Mouse (Mus musculus) lung, embryonic 14.5 days (tissue): ENCODE measurements around the gene Ankrd39. TPM values are rescaled to one million over a fixed set of nuclear protein-coding genes. Genes with fewer than 3 reads are reported as not detected.
A peak's percentile ranks its signal among the peaks of the same experiment; 100 is the strongest.

Source experiments
- ATAC-seq: fragments of 200-750 bp; cut with Nextera tagmentation; 2 replicates; pipeline ENCODE4 v1.8.0; 2017; ENCODE audit warnings: mild to moderate bottlenecking, moderate TSS enrichment, moderate library complexity; ENCODE audit not compliant: insufficient read depth
- DNase-seq: peaks from one replicate; pipeline ENCODE4 v3.0.0-alpha.2; 2015
- H3K27ac ChIP-seq: fragments of 300-500 bp; sonication (generic); 2 replicates; pipeline ENCODE4 v1.5.1; 2014; ENCODE audit warnings: low read depth, mild to moderate bottlenecking, moderate library complexity
- H3K27me3 ChIP-seq: fragments of 300-500 bp; sonication (generic); 2 replicates; pipeline ENCODE4 v1.6.1; 2014; ENCODE audit warnings: low read length, control low read depth; ENCODE audit not compliant: insufficient read depth
- H3K36me3 ChIP-seq: fragments of 300-500 bp; sonication (generic); 2 replicates; pipeline ENCODE4 v1.6.1; 2014; ENCODE audit warnings: control low read depth; ENCODE audit not compliant: insufficient read depth
- H3K4me1 ChIP-seq: fragments of 300-500 bp; sonication (generic); 2 replicates; pipeline ENCODE4 v1.6.1; 2014; ENCODE audit warnings: antibody characterized with exemption, control low read depth; ENCODE audit not compliant: insufficient read depth
- H3K4me2 ChIP-seq: fragments of 300-500 bp; sonication (generic); 2 replicates; pipeline ENCODE4 v1.6.1; 2014; ENCODE audit warnings: mild to moderate bottlenecking
- H3K4me3 ChIP-seq: fragments of 300-500 bp; sonication (generic); 2 replicates; pipeline ENCODE4 v1.5.1; 2014; ENCODE audit warnings: low read depth, low read length
- H3K9ac ChIP-seq: fragments of 300-500 bp; sonication (generic); 2 replicates; pipeline ENCODE4 v1.6.1; 2014
- H3K9me3 ChIP-seq: fragments of 300-500 bp; sonication (generic); 2 replicates; pipeline ENCODE4 v1.6.1; 2016; ENCODE audit warnings: low read depth, low read length, control low read depth
- CTCF ChIP-seq: IDR thresholded peaks from 2 replicates; pipeline ENCODE4 v1.5.1; 2016; ENCODE audit warnings: antibody characterized with exemption, low read depth
- WGBS: fragments of 180-500 bp; shearing (Covaris S2); extraction: QIAGEN DNeasy Blood & Tissue Kit; methylation state at CpG from one replicate; pipeline ENCODE4 v1.1.7; 2014; 5-methylcytosine and 5-hydroxymethylcytosine counted together
- polyA plus RNA-seq: library from polyadenylated mRNA; unstranded; fragments of >200 nt; fragmentation: Nextera tagmentation; extraction: Ambion mirVana; gene quantifications from 2 replicates; pipeline ENCODE4 v1.2.1, GENCODE M21; 2014

Ankrd39 gene
- polyA plus RNA-seq, 1 experiment from 2014 or later = 19.9 TPM

DNA sequence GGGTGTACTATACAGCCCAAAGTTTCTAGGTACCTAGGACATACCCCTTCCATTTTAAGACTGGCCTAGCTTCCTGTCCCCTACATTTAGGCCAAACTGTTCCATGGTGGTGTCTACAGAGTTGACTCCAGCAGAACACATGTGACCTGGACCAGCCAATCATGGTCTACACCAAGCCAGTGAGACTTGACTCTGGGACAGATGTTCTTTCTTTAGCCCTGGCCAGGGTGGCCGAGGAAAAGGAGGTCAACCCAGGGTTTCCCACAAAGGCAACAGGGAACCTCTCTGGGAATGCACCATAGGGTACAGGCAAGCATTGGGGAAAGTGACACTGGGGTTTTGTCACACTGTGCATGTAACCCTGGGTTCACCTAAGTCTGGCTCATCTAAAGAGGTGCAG is 25.5 kb upstream of the Ankrd39 start:
- 63% methylated on average over 1 of the region's 1 CpGs for WGBS
- ATAC-seq = no peak

DNA sequence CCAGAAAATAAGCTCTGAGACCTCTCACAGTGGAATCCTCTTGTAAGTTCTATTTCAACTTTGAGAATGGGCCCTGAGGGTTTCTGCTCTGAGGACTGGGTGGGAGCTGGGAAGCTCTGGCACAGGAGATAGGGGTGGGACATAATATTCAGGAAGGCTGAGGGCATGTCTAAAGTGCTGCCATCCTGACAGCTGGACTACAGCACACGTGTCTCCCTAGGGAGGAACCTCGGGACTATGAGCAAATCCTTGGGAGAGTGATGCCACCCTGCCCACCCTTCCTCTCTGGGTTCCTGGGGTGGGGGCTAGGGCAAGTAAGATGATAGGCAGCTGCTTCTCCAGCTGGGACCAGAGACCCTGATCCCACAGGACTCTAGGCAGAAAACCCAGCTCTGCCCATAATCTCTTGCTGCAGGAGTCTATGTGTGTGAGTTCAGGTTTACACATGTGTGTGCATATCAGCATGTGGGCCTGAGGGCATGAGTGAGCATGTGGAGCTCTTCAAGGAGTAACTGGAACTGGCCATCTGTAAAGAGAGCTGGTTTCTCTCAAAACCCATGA is 25.0 kb upstream of the Ankrd39 start:
- Histone ChIP-seq H3K4me2 (no peak overlapping the region), H3K27ac (peak overlapping the region; percentile 37; the same call in 1 of the 2 replicates), H3K27me3 (no peaks in the 10 kb centered on the region), H3K4me1 (peaks cover 24% of the 10 kb centered on the region), H3K9ac (no peak overlapping the region; the same call in 1 of the 2 replicates), H3K9me3 (no peaks in the 10 kb centered on the region), H3K4me3 (no peak overlapping the region), H3K36me3 (no peaks in the 10 kb centered on the region)
- no peak for ATAC-seq
- no peak for DNase-seq
- no peak for TF ChIP-seq CTCF
- WGBS = 58% methylated on average over 2 of the region's 2 CpGs

More for the DNA sequence above, 25.5 kb upstream of the Ankrd39 start:
- Histone ChIP-seq H3K36me3 (no peaks in the 10 kb centered on the region), H3K9ac (no peak overlapping the region), H3K4me2 (no peak overlapping the region), H3K4me1 (peaks cover 24% of the 10 kb centered on the region), H3K9me3 (no peaks in the 10 kb centered on the region), H3K27me3 (no peaks in the 10 kb centered on the region), H3K4me3 (no peak overlapping the region), H3K27ac (no peak overlapping the region)
- no peak for TF ChIP-seq CTCF
- DNase-seq = no peak

DNA sequence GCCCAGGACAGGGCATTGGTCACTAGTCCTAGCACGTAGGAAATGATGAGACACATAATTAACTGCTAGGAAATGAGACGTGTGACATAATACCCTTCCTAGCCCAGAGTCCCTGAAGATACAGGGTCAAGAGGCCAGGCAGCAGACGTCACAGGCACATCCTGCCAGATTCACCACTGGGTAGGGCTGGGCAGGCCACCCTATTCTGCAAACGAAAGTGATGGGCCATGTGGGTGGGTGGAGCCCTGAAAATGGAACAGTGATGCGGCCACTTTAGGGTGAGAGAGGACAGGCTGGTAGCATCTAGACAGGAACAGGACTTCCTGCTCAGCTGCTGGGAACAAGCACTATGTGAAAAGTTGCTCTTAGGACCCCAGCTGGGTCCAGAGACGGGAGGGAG is 24.4 kb upstream of the Ankrd39 start:
- Histone ChIP-seq H3K27me3 (no peaks in the 10 kb centered on the region), H3K4me2 (no peak overlapping the region), H3K36me3 (no peaks in the 10 kb centered on the region), H3K4me3 (no peak overlapping the region), H3K4me1 (peaks cover 24% of the 10 kb centered on the region), H3K9ac (peak overlapping the region; percentile 9; the same call in 1 of the 2 replicates), H3K9me3 (no peaks in the 10 kb centered on the region), H3K27ac (no peak overlapping the region)
- no peak for TF ChIP-seq CTCF
- ATAC-seq (peak; percentile 29; the same call in 1 of the 2 replicates), DNase-seq (peak; percentile 56)
- 33% methylated on average over 6 of the region's 6 CpGs for WGBS

DNA sequence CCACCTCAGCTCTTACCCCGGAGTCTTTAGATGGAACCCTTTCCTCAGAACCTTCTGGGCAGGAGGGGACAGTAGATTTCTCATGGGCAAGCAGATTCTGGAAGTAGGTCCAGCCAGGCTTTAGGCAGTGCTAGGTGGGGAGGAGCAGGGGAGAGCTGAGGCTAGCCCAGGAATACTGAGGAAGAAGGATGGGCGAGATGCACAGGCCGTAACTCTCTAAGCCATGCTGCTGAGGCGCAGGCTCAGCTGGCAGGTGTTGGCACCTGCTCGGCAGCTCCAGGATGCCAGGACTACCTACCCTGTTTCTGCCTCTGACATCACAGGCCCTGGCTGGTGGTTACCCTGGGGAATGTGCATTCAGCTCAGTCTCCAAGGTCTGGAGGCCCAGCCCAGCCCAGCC is 23.1 kb upstream of the Ankrd39 start:
- no peaks in the 10 kb centered on the region for H3K9me3 ChIP-seq
- H3K36me3 ChIP-seq = no peaks in the 10 kb centered on the region
- WGBS = 82% methylated on average over 5 of the region's 5 CpGs
- H3K27ac ChIP-seq = no peak overlapping the region
- ATAC-seq (no peak), DNase-seq (no peak)
- H3K27me3 ChIP-seq = no peaks in the 10 kb centered on the region
- TF ChIP-seq CTCF = no peak
- H3K4me3 ChIP-seq = no peak overlapping the region
- no peak overlapping the region for H3K4me2 ChIP-seq
- peaks cover 24% of the 10 kb centered on the region for H3K4me1 ChIP-seq
- no peak overlapping the region for H3K9ac ChIP-seq

DNA sequence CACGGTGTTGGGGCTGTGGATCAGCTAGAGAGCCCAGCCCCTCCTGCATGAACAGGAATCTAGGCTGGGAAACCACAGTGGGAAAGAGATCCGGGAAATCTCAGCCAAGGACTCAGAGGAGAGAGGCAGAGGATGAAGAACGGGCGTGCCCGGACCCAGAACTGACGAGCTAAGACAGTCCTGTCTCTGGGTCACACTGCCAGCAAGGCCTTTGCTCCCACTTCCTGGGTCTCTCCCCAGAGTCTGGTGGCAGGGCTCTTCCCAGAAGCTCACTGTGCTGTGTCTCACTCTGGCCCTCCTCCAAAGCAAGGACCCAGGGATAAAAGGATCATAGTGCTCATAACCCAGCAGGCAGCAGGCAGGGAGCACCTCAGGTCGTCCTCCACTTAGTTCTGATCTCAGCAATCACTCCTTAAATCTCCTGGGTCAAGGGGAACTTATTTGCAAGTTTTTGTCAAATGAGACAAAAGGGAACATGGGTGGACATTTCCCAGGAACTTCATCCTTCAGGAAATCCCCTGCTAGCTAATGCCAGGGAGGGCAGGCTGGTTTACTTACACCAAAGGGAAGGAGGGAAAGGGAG is 22.5 kb upstream of the Ankrd39 start:
- H3K27me3 ChIP-seq = no peaks in the 10 kb centered on the region
- H3K4me3 ChIP-seq = no peak overlapping the region
- no peak overlapping the region for H3K4me2 ChIP-seq
- no peaks in the 10 kb centered on the region for H3K36me3 ChIP-seq
- no peak overlapping the region for H3K9ac ChIP-seq
- TF ChIP-seq CTCF = no peak
- peaks cover 22% of the 10 kb centered on the region for H3K4me1 ChIP-seq
- no peaks in the 10 kb centered on the region for H3K9me3 ChIP-seq
- WGBS = 40% methylated on average over 7 of the region's 7 CpGs
- ATAC-seq = no peak
- no peak for DNase-seq
- no peak overlapping the region; the same call in 1 of the 2 replicates for H3K27ac ChIP-seq

DNA sequence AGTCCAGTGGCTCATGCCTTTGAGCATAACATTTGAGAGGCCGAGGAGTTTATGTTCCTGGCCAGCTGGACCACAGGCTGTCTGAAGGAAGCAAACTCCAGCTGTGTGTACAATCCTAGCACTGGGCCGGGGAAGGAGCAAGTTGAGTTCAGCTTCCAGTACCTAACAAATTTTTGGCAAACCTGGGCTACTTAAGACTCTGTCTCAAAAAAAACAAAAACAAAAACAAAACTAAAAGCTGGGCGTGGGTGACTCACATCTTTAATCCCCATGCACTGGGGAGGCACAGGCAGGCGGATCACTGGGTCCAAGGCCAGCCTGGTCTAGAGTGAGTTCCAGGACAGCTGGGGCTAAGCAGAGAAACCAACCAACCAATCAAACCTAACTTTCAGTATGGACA is 21.5 kb upstream of the Ankrd39 start:
- Histone ChIP-seq H3K4me2 (peak overlapping the region; percentile 11; the same call in 1 of the 2 replicates), H3K27ac (peak overlapping the region; percentile 68), H3K9ac (peak overlapping the region; percentile 21; the same call in 1 of the 2 replicates), H3K4me1 (peaks cover 18% of the 10 kb centered on the region), H3K27me3 (no peaks in the 10 kb centered on the region), H3K9me3 (no peaks in the 10 kb centered on the region), H3K4me3 (no peak overlapping the region), H3K36me3 (no peaks in the 10 kb centered on the region)
- ATAC-seq = peak; percentile 36; the same call in 1 of the 2 replicates
- TF ChIP-seq CTCF = no peak
- peak; percentile 57 for DNase-seq
- 54% methylated on average over 4 of the region's 4 CpGs for WGBS

DNA sequence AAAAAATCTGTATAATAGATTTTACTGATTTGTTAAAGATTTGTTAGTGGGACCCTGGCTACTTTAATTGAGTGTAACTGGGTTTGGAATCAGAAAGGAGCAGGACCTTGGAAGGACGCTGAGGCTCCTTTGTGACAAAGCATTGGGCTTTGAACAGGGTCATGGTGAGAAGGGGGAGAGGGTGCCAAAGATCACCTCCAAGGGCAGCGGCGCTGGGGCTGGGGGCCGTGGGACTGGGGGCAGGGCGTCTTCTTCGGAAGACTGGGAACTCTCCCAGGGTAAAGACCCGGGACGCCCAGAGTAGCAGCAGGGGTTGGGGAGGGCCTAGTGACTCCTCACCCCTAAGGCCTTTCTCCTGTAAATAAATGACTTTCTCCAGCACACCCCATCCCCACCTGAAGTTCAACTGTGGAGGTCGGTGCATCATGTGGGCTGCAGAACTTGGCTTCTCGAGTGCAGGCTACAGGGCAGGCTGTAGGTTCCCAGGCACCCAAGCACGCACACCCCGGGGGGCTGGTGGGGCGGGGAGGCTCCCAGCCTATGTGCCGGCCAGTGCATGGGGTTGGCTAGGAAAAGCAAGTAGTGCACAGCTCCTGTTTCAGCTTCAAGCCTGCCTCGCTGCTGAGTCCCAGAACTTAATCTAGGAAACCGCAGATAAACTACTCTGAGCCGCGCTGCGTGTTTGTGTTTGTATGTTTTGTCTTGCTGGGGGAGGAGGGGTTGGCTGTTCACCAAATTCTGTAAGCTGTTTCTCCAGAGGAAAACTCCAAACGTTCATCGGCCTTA is 20.8 kb upstream of the Ankrd39 start:
- Histone ChIP-seq H3K9ac (peak overlapping the region; percentile 21; the same call in 1 of the 2 replicates), H3K9me3 (no peaks in the 10 kb centered on the region), H3K4me2 (peak overlapping the region; percentile 32), H3K36me3 (no peaks in the 10 kb centered on the region), H3K4me1 (peaks cover 16% of the 10 kb centered on the region), H3K27ac (peak overlapping the region; percentile 68), H3K27me3 (no peaks in the 10 kb centered on the region), H3K4me3 (no peak overlapping the region)
- TF ChIP-seq CTCF = no peak
- WGBS = 36% methylated on average over 21 of the region's 21 CpGs
- peak; percentile 80 for DNase-seq
- peak; percentile 24; the same call in 1 of the 2 replicates for ATAC-seq
